11 mouse cellular contexts compared by ENCODE assay signal in genomic region chr15:93610288-93610687, GRCm38 (mm10). TPM values are rescaled to one million over a fixed set of nuclear protein-coding genes. Genes with fewer than 3 reads are reported as not detected.
DNase-seq lines count a peak whose midpoint lies in the region; ATAC-seq and TF ChIP-seq lines count a peak whose summit lies in the region.
"Had no signal": no experiment of that assay in that cellular context is flagged by ENCODE, and none has a peak within 500 bp of the region (broad histone marks: within the 10 kb centered on the region; RNA-seq: fewer than 3 reads in every experiment).

No protein-coding gene starts in this region.

- WGBS in lung, postnatal 0 days = 77% methylated on average over 18 of the region's 18 CpGs
- 73% methylated on average over 18 of the region's 18 CpGs for WGBS in stomach, embryonic 16.5 days
- WGBS in hindbrain, embryonic 13.5 days = 89% methylated on average over 18 of the region's 18 CpGs
- WGBS in midbrain, embryonic 10.5 days = 87% methylated on average over 18 of the region's 18 CpGs

- no peak overlapping the region for H3K9ac ChIP-seq in lung, postnatal 0 days (replicated peaks; ENCODE audit: low read depth)
- H3K9ac ChIP-seq in stomach, embryonic 16.5 days (ENCODE audit: low read length) = no peak overlapping the region
- H3K9ac ChIP-seq in hindbrain, embryonic 13.5 days = no peak overlapping the region
- H3K9ac ChIP-seq: kidney, embryonic 15.5 days had no signal

- no peaks in the 10 kb centered on the region for H3K4me1 ChIP-seq in lung, postnatal 0 days (ENCODE audit: insufficient read depth, low read depth, low read length)
- H3K4me1 ChIP-seq in stomach, embryonic 16.5 days (ENCODE audit: control insufficient read depth, insufficient read depth, low read length) = no peaks in the 10 kb centered on the region
- H3K4me1 ChIP-seq in hindbrain, embryonic 13.5 days (replicated peaks) = no peaks in the 10 kb centered on the region
- no peaks in the 10 kb centered on the region for H3K4me1 ChIP-seq in midbrain, embryonic 10.5 days
- H3K4me1 ChIP-seq: kidney, embryonic 15.5 days had no signal

- no peak overlapping the region for H3K27ac ChIP-seq in lung, postnatal 0 days (ENCODE audit: low read length)
- H3K27ac ChIP-seq in stomach, embryonic 16.5 days (ENCODE audit: low read length) = peak overlapping the region; percentile 58
- no peak overlapping the region for H3K27ac ChIP-seq in hindbrain, embryonic 13.5 days
- no peak overlapping the region for H3K27ac ChIP-seq in midbrain, embryonic 10.5 days (replicated peaks)
- H3K27ac ChIP-seq: kidney, embryonic 15.5 days had no signal

- no peak for TF ChIP-seq EP300 in lung, postnatal 0 days (IDR thresholded peaks at IDR 0.05)

- no peaks in the 10 kb centered on the region for H3K36me3 ChIP-seq in lung, postnatal 0 days (ENCODE audit: insufficient read depth, low read length)
- H3K36me3 ChIP-seq in stomach, embryonic 16.5 days (ENCODE audit: control insufficient read depth, insufficient read depth, low read length) = no peaks in the 10 kb centered on the region
- no peaks in the 10 kb centered on the region for H3K36me3 ChIP-seq in hindbrain, embryonic 13.5 days
- no peaks in the 10 kb centered on the region for H3K36me3 ChIP-seq in midbrain, embryonic 10.5 days
- H3K36me3 ChIP-seq: kidney, embryonic 15.5 days had no signal

- H3K27me3 ChIP-seq in lung, postnatal 0 days (replicated peaks; ENCODE audit: insufficient read depth, low read length) = no peaks in the 10 kb centered on the region
- no peaks in the 10 kb centered on the region for H3K27me3 ChIP-seq in stomach, embryonic 16.5 days (ENCODE audit: control insufficient read depth, insufficient read depth, low read length)
- no peaks in the 10 kb centered on the region for H3K27me3 ChIP-seq in hindbrain, embryonic 13.5 days
- H3K27me3 ChIP-seq in midbrain, embryonic 10.5 days (ENCODE audit: low read depth, poor library complexity, severe bottlenecking) = no peaks in the 10 kb centered on the region
- H3K27me3 ChIP-seq: kidney, embryonic 15.5 days had no signal

- DNase-seq in lung, postnatal 0 days (ENCODE audit: low spot score) = peak; percentile 6
- no peak for DNase-seq in lung, postnatal 4 days
- DNase-seq in frontal cortex, postnatal 36 days (ENCODE audit: low spot score in 2 of 2) = peak; percentile 80
- peak; percentile 18 to 63 for DNase-seq in layer of hippocampus, postnatal 14 days (ENCODE audit: low spot score in 2 of 2)
- DNase-seq in midbrain, embryonic 10.5 days (ENCODE audit: low spot score) = no peak
- DNase-seq: lung, postnatal 14 days; thymus, postnatal 14 days had no signal

- H3K4me2 ChIP-seq in lung, postnatal 0 days (replicated peaks; ENCODE audit: low read depth, low read length) = no peak overlapping the region
- H3K4me2 ChIP-seq in stomach, embryonic 16.5 days (ENCODE audit: low read depth, low read length) = no peak overlapping the region
- H3K4me2 ChIP-seq in hindbrain, embryonic 13.5 days = no peak overlapping the region
- H3K4me2 ChIP-seq: kidney, embryonic 15.5 days had no signal

- peak; percentile 52; the same call in 1 of the 2 replicates for ATAC-seq in lung, postnatal 0 days
- ATAC-seq in stomach, embryonic 16.5 days (ENCODE audit: insufficient read depth, low FRiP score) = no peak
- no peak for ATAC-seq in hindbrain, embryonic 13.5 days (ENCODE audit: low FRiP score)

- no peak for TF ChIP-seq CTCF in lung, postnatal 0 days (IDR thresholded peaks at IDR 0.05)

- no peaks in the 10 kb centered on the region for H3K9me3 ChIP-seq in lung, postnatal 0 days (ENCODE audit: low read length)
- no peaks in the 10 kb centered on the region for H3K9me3 ChIP-seq in stomach, embryonic 16.5 days (replicated peaks; ENCODE audit: control insufficient read depth, low read length)
- H3K9me3 ChIP-seq in hindbrain, embryonic 13.5 days = peaks cover 4% of the 10 kb centered on the region; the same call in 1 of the 2 replicates
- no peaks in the 10 kb centered on the region; the same call in 1 of the 2 replicates for H3K9me3 ChIP-seq in midbrain, embryonic 10.5 days (replicated peaks)

- H3K4me3 ChIP-seq in lung, postnatal 0 days (ENCODE audit: low read depth, low read length) = no peak overlapping the region
- H3K4me3 ChIP-seq in stomach, embryonic 16.5 days (replicated peaks; ENCODE audit: low read length) = no peak overlapping the region
- H3K4me3 ChIP-seq in hindbrain, embryonic 13.5 days = no peak overlapping the region
- no peak overlapping the region for H3K4me3 ChIP-seq in midbrain, embryonic 10.5 days
- H3K4me3 ChIP-seq: kidney, embryonic 15.5 days; myocyte had no signal

RNA-seq across cellular contexts. Expression of gene Prickle1, which starts 14.6 kb away (rescaled TPM):
- polyA plus RNA-seq in lung, postnatal 0 days (2015; fragmentation: Nextera tagmentation; extraction: Ambion mirVana) = 26.1 and 26.8 TPM in 2 replicates
- total RNA-seq in layer of hippocampus, postnatal 14 days (2021) = 10 to 100 TPM; 53.5 to 61.8 TPM
- polyA plus RNA-seq in stomach, embryonic 16.5 days (2015; fragmentation: Nextera tagmentation; extraction: Ambion mirVana) = 20.2 and 21.7 TPM in 2 replicates
- 14.9 and 15.9 TPM in 2 replicates for polyA plus RNA-seq in hindbrain, embryonic 13.5 days (2015; fragmentation: Nextera tagmentation; extraction: Ambion mirVana)
- 10.8 and 14.6 TPM in 2 replicates for polyA plus RNA-seq in midbrain, embryonic 10.5 days (2016; fragmentation: Nextera tagmentation; extraction: Ambion mirVana)

Comparison
In these comparisons a context has a peak if more than half of its experiments do, and no peak if none do; other contexts are left out.
1. DNase-seq: peak in lung, postnatal 0 days (single experiment), frontal cortex, postnatal 36 days (2 of 2) and layer of hippocampus, postnatal 14 days (2 of 2); none in lung, postnatal 4 days (0 of 2) and midbrain, embryonic 10.5 days (single experiment).